Mouse (Mus musculus) myocyte (in vitro differentiated cells): ENCODE results near the gene Ap1g1. TPM values are rescaled to one million over a fixed set of nuclear protein-coding genes. Genes with fewer than 3 reads are reported as not detected.

ENCODE experiments used
- H3K27me3 ChIP-seq: one replicate; pipeline ENCODE4 v1.6.1; 2011; ENCODE audit not compliant: control insufficient read depth, insufficient read depth, insufficient read length
- H3K36me3 ChIP-seq: one replicate; pipeline ENCODE4 v1.6.1; 2011; ENCODE audit not compliant: control insufficient read depth, insufficient read depth
- H3K4me2 ChIP-seq: one replicate; pipeline ENCODE4 v1.6.1; 2011; ENCODE audit warnings: low read depth, control low read depth
- H3K4me3 ChIP-seq: one replicate; pipeline ENCODE4 v1.5.1; 2011; ENCODE audit warnings: mild to moderate bottlenecking, control low read depth, moderate library complexity
- H3K79me2 ChIP-seq: one replicate; pipeline ENCODE4 v1.6.1; 2011; ENCODE audit not compliant: control insufficient read depth, insufficient read depth
- H3ac ChIP-seq: one replicate; pipeline ENCODE4 v1.6.1; 2011; ENCODE audit not compliant: control insufficient read depth, insufficient read length
- CEBPB ChIP-seq: IDR thresholded peaks from 2 replicates; pipeline ENCODE4 v1.6.1; 2011; ENCODE audit warnings: mild to moderate bottlenecking, moderate library complexity; ENCODE audit not compliant: poor library complexity, insufficient read depth, severe bottlenecking
- E2F4 ChIP-seq: IDR thresholded peaks from one replicate; pipeline ENCODE4 v1.6.1; 2011; ENCODE audit warnings: mild to moderate bottlenecking, control low read depth, moderate library complexity; ENCODE audit not compliant: insufficient read depth
- MAX ChIP-seq: IDR thresholded peaks from one replicate; pipeline ENCODE4 v1.6.1; 2011; ENCODE audit warnings: low read depth, mild to moderate bottlenecking, control low read depth
- MYOD1 ChIP-seq, 3 experiments: IDR thresholded peaks; one replicate each; pipeline ENCODE4 v1.6.1; 2011; ENCODE audit warnings: control low read depth in 2 of 3, low read depth in 2 of 3, mild to moderate bottlenecking in 2 of 3, moderate library complexity in 1 of 3; ENCODE audit not compliant: insufficient read length in 2 of 3, control insufficient read depth in 1 of 3
- MYOG ChIP-seq, 3 experiments: IDR thresholded peaks; one replicate each; pipeline ENCODE4 v1.6.1; 2011; ENCODE audit warnings: control low read depth in 2 of 3, low read depth in 2 of 3, mild to moderate bottlenecking in 2 of 3; ENCODE audit not compliant: insufficient read length in 2 of 3, control insufficient read depth in 1 of 3, insufficient read depth in 1 of 3
- POLR2A ChIP-seq: IDR thresholded peaks from one replicate; pipeline ENCODE4 v1.6.1; 2011; ENCODE audit warnings: low read depth, mild to moderate bottlenecking, control low read depth, moderate library complexity; ENCODE audit not compliant: insufficient read length
- POLR2AphosphoS2 ChIP-seq: IDR thresholded peaks from one replicate; pipeline ENCODE4 v1.6.1; 2011; ENCODE audit warnings: low read depth, control low read depth; ENCODE audit not compliant: insufficient read length
- REST ChIP-seq: IDR thresholded peaks from one replicate; pipeline ENCODE4 v1.6.1; 2011; ENCODE audit warnings: mild to moderate bottlenecking, control low read depth, moderate library complexity; ENCODE audit not compliant: insufficient read depth, insufficient read length
- SRF ChIP-seq: IDR thresholded peaks from one replicate; pipeline ENCODE4 v1.6.1; 2011; ENCODE audit warnings: low read depth; ENCODE audit not compliant: control insufficient read depth, insufficient read length
- TCF12 ChIP-seq: IDR thresholded peaks from one replicate; pipeline ENCODE4 v1.6.1; 2011; ENCODE audit warnings: mild to moderate bottlenecking, control low read depth; ENCODE audit not compliant: poor library complexity, insufficient read depth, severe bottlenecking
- TCF3 ChIP-seq: IDR thresholded peaks from one replicate; pipeline ENCODE4 v1.6.1; 2011; ENCODE audit warnings: low read depth, control low read depth; ENCODE audit not compliant: insufficient read length
- USF1 ChIP-seq: IDR thresholded peaks from one replicate; pipeline ENCODE4 v1.6.1; 2011; ENCODE audit warnings: low read depth, mild to moderate bottlenecking, control low read depth, moderate library complexity
- polyA plus RNA-seq: library from polyadenylated mRNA; unstranded; fragments of >200 nt; fragmentation: generic; extraction: Trizol; gene quantifications from one replicate; pipeline ENCODE4 v1.2.1, GENCODE M21; 2012; ENCODE audit warnings: missing spikeins

Gene Ap1g1
- polyA plus RNA-seq, 1 experiment = 21.1 TPM

GRCm38 (mm10) chr8:109847866-109848265 is 69.5 kb downstream of the Ap1g1 start:
- Histone ChIP-seq H3K79me2 (no peaks in the 10 kb centered on the region), H3K4me3 (no peak overlapping the region), H3K4me2 (no peak overlapping the region), H3K36me3 (peaks cover 48% of the 10 kb centered on the region), H3ac (no peak overlapping the region), H3K27me3 (no peaks in the 10 kb centered on the region)
- TF ChIP-seq REST (no peak), CEBPB (no peak), MAX (no peak), USF1 (no peak), SRF (no peak), MYOD1 (IDR thresholded peaks at IDR 0.05; ENCODE audit: control insufficient read depth in 1 of 3, insufficient read length in 2 of 3, low read depth in 2 of 3) (no peak), TCF12 (no peak), E2F4 (no peak), POLR2A (no peak), POLR2AphosphoS2 (no peak), MYOG (IDR thresholded peaks at IDR 0.05; ENCODE audit: control insufficient read depth in 1 of 3, insufficient read depth in 1 of 3, insufficient read length in 2 of 3, low read depth in 2 of 3) (no peak), TCF3 (no peak)

GRCm38 (mm10) chr8:109848981-109849380 is 70.6 kb downstream of the Ap1g1 start:
- no peak overlapping the region for H3K4me2 ChIP-seq
- TF ChIP-seq MAX (no peak), TCF3 (no peak), REST (no peak), SRF (no peak), MYOD1 (IDR thresholded peaks at IDR 0.05; ENCODE audit: control insufficient read depth in 1 of 3, insufficient read length in 2 of 3, low read depth in 2 of 3) (no peak), USF1 (no peak), CEBPB (no peak), TCF12 (no peak), E2F4 (no peak), POLR2AphosphoS2 (no peak), MYOG (IDR thresholded peaks at IDR 0.05; ENCODE audit: control insufficient read depth in 1 of 3, insufficient read depth in 1 of 3, insufficient read length in 2 of 3, low read depth in 2 of 3) (no peak), POLR2A (no peak)
- no peak overlapping the region for H3K4me3 ChIP-seq
- H3K27me3 ChIP-seq = no peaks in the 10 kb centered on the region
- H3ac ChIP-seq = no peak overlapping the region
- peaks cover 38% of the 10 kb centered on the region for H3K36me3 ChIP-seq
- H3K79me2 ChIP-seq = no peaks in the 10 kb centered on the region

- Histone ChIP-seq H3K4me2 (no peak overlapping the region), H3ac (no peak overlapping the region), H3K27me3 (no peaks in the 10 kb centered on the region), H3K79me2 (no peaks in the 10 kb centered on the region), H3K4me3 (no peak overlapping the region), H3K36me3 (peaks cover 46% of the 10 kb centered on the region)
- no peak for TF ChIP-seq POLR2A
- TF ChIP-seq MYOD1 (IDR thresholded peaks at IDR 0.05; ENCODE audit: control insufficient read depth in 1 of 3, insufficient read length in 2 of 3, low read depth in 2 of 3) = no peak
- TF ChIP-seq USF1 = no peak
- TF ChIP-seq TCF3 = no peak
- no peak for TF ChIP-seq POLR2AphosphoS2
- TF ChIP-seq E2F4 = no peak
- TF ChIP-seq SRF = no peak
- no peak for TF ChIP-seq MAX
- no peak for TF ChIP-seq TCF12
- no peak for TF ChIP-seq MYOG (IDR thresholded peaks at IDR 0.05; ENCODE audit: control insufficient read depth in 1 of 3, insufficient read depth in 1 of 3, insufficient read length in 2 of 3, low read depth in 2 of 3)
- no peak for TF ChIP-seq CEBPB
- TF ChIP-seq REST = no peak
Measured at GRCm38 (mm10) chr8:109853423-109853822, 75.1 kb downstream of the Ap1g1 start.

- Histone ChIP-seq H3K79me2 (no peaks in the 10 kb centered on the region), H3K36me3 (peaks cover 52% of the 10 kb centered on the region), H3K27me3 (no peaks in the 10 kb centered on the region), H3K4me2 (no peak overlapping the region), H3ac (no peak overlapping the region), H3K4me3 (no peak overlapping the region)
- TF ChIP-seq REST = no peak
- TF ChIP-seq POLR2AphosphoS2 = no peak
- TF ChIP-seq USF1 = no peak
- TF ChIP-seq MYOG (IDR thresholded peaks at IDR 0.05; ENCODE audit: control insufficient read depth in 1 of 3, insufficient read depth in 1 of 3, insufficient read length in 2 of 3, low read depth in 2 of 3) = no peak
- TF ChIP-seq TCF12 = no peak
- no peak for TF ChIP-seq TCF3
Measured at GRCm38 (mm10) chr8:109854522-109854921, 76.2 kb downstream of the Ap1g1 start.

- Histone ChIP-seq H3ac (no peak overlapping the region), H3K4me2 (no peak overlapping the region), H3K4me3 (no peak overlapping the region), H3K36me3 (peaks cover 56% of the 10 kb centered on the region), H3K79me2 (no peaks in the 10 kb centered on the region), H3K27me3 (no peaks in the 10 kb centered on the region)
- TF ChIP-seq TCF3 (no peak), MYOD1 (IDR thresholded peaks at IDR 0.05; ENCODE audit: control insufficient read depth in 1 of 3, insufficient read length in 2 of 3, low read depth in 2 of 3) (no peak), USF1 (no peak), POLR2AphosphoS2 (no peak), CEBPB (no peak), TCF12 (no peak), REST (no peak), E2F4 (no peak), SRF (no peak), MAX (no peak), MYOG (IDR thresholded peaks at IDR 0.05; ENCODE audit: control insufficient read depth in 1 of 3, insufficient read depth in 1 of 3, insufficient read length in 2 of 3, low read depth in 2 of 3) (no peak), POLR2A (no peak)
Measured at GRCm38 (mm10) chr8:109855451-109855850, 77.1 kb downstream of the Ap1g1 start.
